Mouse (Mus musculus) cerebral cortex, adult 2 months (tissue): Measurements from ENCODE around the gene Abo.

Experiments used
- WGBS: fragments of 180-500 bp; shearing (Covaris S2); methylation state at CpG from one replicate; pipeline ENCODE4 v1.1.7; 2018; 5-methylcytosine and 5-hydroxymethylcytosine counted together

Gene Abo

DNA sequence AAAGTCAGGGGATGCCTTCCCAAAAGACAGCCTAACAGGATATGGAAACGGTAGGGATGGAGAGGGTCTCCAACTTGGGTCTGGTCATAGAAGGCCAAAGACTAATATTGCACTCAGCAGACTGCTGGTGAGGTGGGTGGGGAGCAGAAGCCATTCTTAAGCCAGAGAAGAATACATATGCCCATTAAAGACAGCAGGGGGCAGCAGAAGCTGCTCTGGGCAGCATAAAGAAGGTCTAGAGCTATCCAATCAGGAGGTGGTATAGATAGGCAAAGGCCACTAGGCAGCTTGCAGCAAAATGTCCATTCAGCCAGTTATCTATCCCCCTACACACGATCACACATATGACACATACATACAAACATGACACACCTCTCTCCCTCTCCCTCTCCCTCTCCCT is 17.1 kb downstream of the Abo start:
- WGBS = 69% methylated on average over 2 of the region's 2 CpGs

GRCm38 (mm10) chr2:26832478-26832877 is 32.3 kb downstream of the Abo start:
- WGBS = 86% methylated on average over 2 of the region's 2 CpGs

GRCm38 (mm10) chr2:26828047-26828446 is 36.7 kb downstream of the Abo start:
- 100% methylated on average over 1 of the region's 1 CpGs for WGBS

- WGBS = 93% methylated on average over 1 of the region's 1 CpGs
These were observed 37.4 kb downstream of the Abo start for GRCm38 (mm10) chr2:26827261-26827975.
